Mouse (Mus musculus) hindbrain, embryonic 14.5 days (tissue): ENCODE measurements around the gene Tmem201. TPM values are rescaled to one million over a fixed set of nuclear protein-coding genes. Genes with fewer than 3 reads are reported as not detected.
"Not testable (repeated sequence)": the region's sequence is repeated elsewhere in the genome, so short reads cannot be mapped to it uniquely, and the experiment has no call there.

ENCODE experiments used
- ATAC-seq: fragments of 200-750 bp; cut with Nextera tagmentation; 2 replicates; pipeline ENCODE4 v1.8.0; 2017; ENCODE audit warnings: moderate number of reproducible peaks, mild to moderate bottlenecking, moderate TSS enrichment, moderate library complexity; ENCODE audit not compliant: low FRiP score
- DNase-seq: peaks from one replicate; pipeline ENCODE4 v3.0.0-alpha.2; 2015; ENCODE audit warnings: low spot score
- H3K27ac ChIP-seq: fragments of 300-500 bp; sonication (generic); 2 replicates; pipeline ENCODE4 v1.5.1; 2014; ENCODE audit warnings: mild to moderate bottlenecking, moderate library complexity
- H3K27me3 ChIP-seq: fragments of 300-500 bp; sonication (generic); 2 replicates; pipeline ENCODE4 v1.6.1; 2014; ENCODE audit warnings: mild to moderate bottlenecking, low read length, mixed read lengths; ENCODE audit not compliant: control insufficient read depth, insufficient read depth
- H3K36me3 ChIP-seq: fragments of 300-500 bp; sonication (generic); replicated peaks from 2 replicates; pipeline ENCODE4 v1.6.1; 2014; ENCODE audit not compliant: control insufficient read depth, insufficient read depth
- H3K4me1 ChIP-seq: fragments of 300-500 bp; sonication (generic); replicated peaks from 2 replicates; pipeline ENCODE4 v1.6.1; 2014; ENCODE audit warnings: antibody characterized with exemption, low read length, mixed read lengths; ENCODE audit not compliant: control insufficient read depth, insufficient read depth
- H3K4me2 ChIP-seq: fragments of 300-500 bp; sonication (generic); replicated peaks from 2 replicates; pipeline ENCODE4 v1.6.1; 2014; ENCODE audit warnings: mild to moderate bottlenecking, moderate library complexity
- H3K4me3 ChIP-seq: fragments of 300-500 bp; sonication (generic); replicated peaks from 2 replicates; pipeline ENCODE4 v1.5.1; 2014; ENCODE audit warnings: mild to moderate bottlenecking, low read length
- H3K9ac ChIP-seq: fragments of 300-500 bp; sonication (generic); 2 replicates; pipeline ENCODE4 v1.6.1; 2014
- H3K9me3 ChIP-seq: fragments of 300-500 bp; sonication (generic); 2 replicates; pipeline ENCODE4 v1.6.1; 2016; ENCODE audit warnings: low read length; ENCODE audit not compliant: control insufficient read depth
- WGBS: fragments of 180-500 bp; shearing (Covaris S2); extraction: QIAGEN DNeasy Blood & Tissue Kit; methylation state at CpG from one replicate; pipeline ENCODE4 v1.1.7; 2014; 5-methylcytosine and 5-hydroxymethylcytosine counted together
- polyA plus RNA-seq: library from polyadenylated mRNA; unstranded; fragments of >200 nt; fragmentation: Nextera tagmentation; extraction: Ambion mirVana; gene quantifications from 2 replicates; pipeline ENCODE4 v1.2.1, GENCODE M21; 2014

The Tmem201 gene
- polyA plus RNA-seq, 1 experiment from 2014 or later = 31.9 TPM

DNA sequence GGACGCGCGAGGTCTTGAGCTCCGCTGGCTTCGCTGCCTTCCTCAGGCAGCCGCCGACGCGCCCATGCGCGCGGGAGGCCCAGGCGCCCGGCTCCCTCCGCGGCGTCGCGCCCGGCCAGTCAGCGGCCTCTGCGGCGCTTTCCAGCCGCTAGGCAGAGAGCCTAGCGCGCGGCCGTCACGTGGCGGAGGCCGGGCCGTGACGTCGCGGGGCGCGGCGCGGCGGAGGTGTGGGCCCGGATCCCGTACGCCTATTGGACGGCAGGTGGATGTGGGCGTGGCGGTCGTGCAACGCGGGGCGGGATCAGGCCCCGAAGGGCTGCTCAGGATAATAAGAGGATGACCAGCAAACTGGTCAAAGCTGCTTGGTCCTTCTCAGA is 36.2 kb upstream of the Tmem201 start, which contains the start of gene Slc25a33:
TSS of gene Slc25a33 (minus strand) at position 184 of the 377 bp plus-strand sequence.
- Histone ChIP-seq H3K27me3 (no peaks in the 10 kb centered on the region), H3K36me3 (no peaks in the 10 kb centered on the region), H3K27ac (peak within 1 kb of the TSS; percentile 89), H3K9me3 (no peaks in the 10 kb centered on the region), H3K9ac (peak within 1 kb of the TSS; percentile 87), H3K4me2 (peak within 1 kb of the TSS; percentile 96), H3K4me3 (peak within 1 kb of the TSS; percentile 88), H3K4me1 (peaks cover 17% of the 10 kb centered on the region; the same call in 1 of the 2 replicates)
- DNase-seq (peak; percentile 95), ATAC-seq (peak; percentile 98)
- WGBS = under 1% methylated on average over 47 of the region's 51 CpGs

DNA sequence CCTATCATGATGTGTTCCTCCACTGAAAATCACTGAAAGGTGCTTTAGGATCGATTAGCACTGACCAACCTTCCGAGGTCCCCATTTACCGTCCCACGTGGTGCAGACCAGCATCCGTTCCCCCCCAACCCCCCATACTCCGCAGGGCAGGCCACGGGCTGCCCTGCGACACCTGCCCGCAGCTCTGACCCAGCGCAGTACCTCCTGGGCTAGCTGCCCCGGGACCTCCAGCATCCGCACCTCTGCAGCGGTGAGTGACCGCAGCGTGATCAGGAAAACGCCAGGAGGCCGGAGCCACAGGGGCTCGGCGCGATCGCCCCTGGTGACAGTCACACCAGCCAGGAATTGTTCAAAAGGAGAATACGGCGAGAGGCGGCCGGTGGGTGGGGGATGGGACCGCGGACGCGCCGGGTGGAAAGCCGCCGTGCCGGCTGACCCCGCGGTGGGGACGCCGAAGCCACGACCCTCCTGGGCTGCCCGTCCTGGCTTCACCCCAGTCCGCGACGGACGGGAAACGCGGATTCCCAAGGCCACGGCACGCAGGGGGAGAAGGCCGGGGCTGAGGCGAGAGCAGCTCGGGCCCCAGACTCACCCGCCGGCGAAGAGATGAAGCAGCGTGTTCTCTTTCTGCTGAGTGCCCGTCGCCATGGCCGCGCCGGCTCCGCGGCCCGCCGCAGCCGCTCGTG is 35.7 kb upstream of the Tmem201 start:
- ATAC-seq (peak; percentile 81), DNase-seq (no peak)
- no peaks in the 10 kb centered on the region for H3K36me3 ChIP-seq
- peak overlapping the region; percentile 89 for H3K27ac ChIP-seq
- H3K4me1 ChIP-seq = peaks cover 17% of the 10 kb centered on the region; the same call in 1 of the 2 replicates
- H3K4me2 ChIP-seq = peak overlapping the region; percentile 96
- no peaks in the 10 kb centered on the region for H3K9me3 ChIP-seq
- H3K4me3 ChIP-seq = peak overlapping the region; percentile 88
- no peaks in the 10 kb centered on the region for H3K27me3 ChIP-seq
- WGBS = under 1% methylated on average over 65 of the region's 65 CpGs
- H3K9ac ChIP-seq = peak overlapping the region; percentile 87

DNA sequence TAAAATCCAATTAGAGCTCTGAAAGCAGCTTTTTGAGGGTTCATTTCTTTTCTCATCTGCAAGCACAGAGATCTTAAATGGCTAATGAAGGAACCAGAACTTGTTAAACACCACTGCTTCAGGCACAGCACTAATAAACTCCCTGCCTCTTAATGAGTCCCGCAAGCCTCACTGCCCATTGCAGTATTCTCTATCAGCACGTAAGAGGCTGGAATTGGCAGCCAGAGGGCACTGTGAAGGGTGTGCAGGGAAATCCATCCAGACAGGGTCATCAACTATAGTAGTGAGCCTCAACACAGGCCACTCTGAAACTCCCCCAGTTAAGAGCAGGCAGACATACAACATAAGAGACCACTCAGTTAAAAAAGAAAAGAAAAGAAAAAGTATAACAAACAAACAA is 34.5 kb upstream of the Tmem201 start:
- H3K4me2 ChIP-seq = peak overlapping the region; percentile 96
- no peaks in the 10 kb centered on the region for H3K36me3 ChIP-seq
- H3K4me1 ChIP-seq = peaks cover 17% of the 10 kb centered on the region; the same call in 1 of the 2 replicates
- no peaks in the 10 kb centered on the region for H3K27me3 ChIP-seq
- H3K4me3 ChIP-seq = peak overlapping the region; percentile 88; the same call in 1 of the 2 replicates
- no peak for ATAC-seq
- no peak overlapping the region for H3K27ac ChIP-seq
- WGBS = 16% methylated on average over 2 of the region's 2 CpGs
- peak; percentile 55 for DNase-seq
- H3K9me3 ChIP-seq = no peaks in the 10 kb centered on the region
- H3K9ac ChIP-seq = 0 out of 2 replicates have a peak overlapping the region, but pooled peaks have one; percentile 16

DNA sequence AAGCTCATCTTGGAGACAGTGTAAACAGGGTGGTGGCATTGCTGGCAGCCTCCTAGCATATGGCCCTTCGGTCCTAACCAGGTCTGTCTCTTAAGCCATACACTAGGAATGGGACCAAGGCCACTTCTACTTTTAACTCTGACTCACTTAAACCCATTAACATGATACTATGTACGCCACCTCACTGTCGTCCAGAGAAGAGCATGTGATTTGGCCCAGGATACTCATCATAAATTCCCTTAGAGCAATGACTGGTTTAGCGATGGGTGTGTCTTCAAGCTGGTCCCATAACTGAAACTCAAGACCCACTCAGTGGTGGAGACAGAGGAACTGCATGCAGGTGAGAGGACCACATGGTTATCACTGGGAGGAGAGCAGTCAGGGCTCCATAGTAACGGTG is 27.4 kb upstream of the Tmem201 start:
- Histone ChIP-seq H3K27me3 (no peaks in the 10 kb centered on the region), H3K4me3 (no peak overlapping the region), H3K4me1 (no peaks in the 10 kb centered on the region), H3K9ac (no peak overlapping the region), H3K9me3 (no peaks in the 10 kb centered on the region), H3K27ac (no peak overlapping the region), H3K36me3 (peaks cover 9% of the 10 kb centered on the region; the same call in 1 of the 2 replicates), H3K4me2 (no peak overlapping the region)
- DNase-seq (no peak), ATAC-seq (no peak)
- 93% methylated on average over 5 of the region's 5 CpGs for WGBS

DNA sequence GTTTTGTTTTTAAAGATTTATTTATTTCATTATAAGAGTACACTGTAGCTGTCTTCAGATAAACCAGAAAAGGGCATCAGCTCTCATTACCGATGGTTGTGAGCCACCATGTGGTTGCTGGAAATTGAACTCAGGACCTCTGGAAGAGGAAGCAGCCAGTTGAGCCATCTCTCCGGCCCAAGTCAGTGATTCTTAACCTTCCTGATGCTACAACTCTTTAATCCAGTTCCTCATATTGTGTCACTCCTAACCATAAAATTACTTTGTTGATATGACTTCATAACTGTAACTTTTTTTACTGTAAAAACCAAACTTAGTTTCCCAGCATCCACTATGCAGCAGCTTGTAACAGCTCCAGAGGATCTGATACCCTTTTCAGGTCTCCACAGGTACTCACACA is 25.5 kb upstream of the Tmem201 start:
- DNase-seq (no peak), ATAC-seq (no peak)
- 94% methylated on average over 2 of the region's 2 CpGs for WGBS

DNA sequence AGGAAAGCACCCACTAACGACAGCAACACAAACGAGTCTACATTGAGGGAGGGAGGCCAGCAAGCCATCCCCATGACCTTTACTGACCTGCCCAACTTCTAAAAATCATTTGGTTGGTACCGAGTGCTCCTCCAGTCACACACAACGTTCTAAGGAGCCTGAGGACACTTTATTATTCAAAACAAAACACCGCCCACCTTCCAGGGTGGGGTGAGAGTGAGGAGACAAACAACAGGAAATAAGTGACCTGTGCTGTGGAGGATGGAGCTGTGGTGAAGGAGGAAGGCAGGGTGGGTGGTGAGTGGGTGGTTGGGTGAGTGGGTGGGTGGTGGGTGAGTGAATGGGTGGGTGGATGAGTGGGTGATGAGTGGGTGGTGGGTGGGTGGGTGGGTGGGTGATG is 21.7 kb upstream of the Tmem201 start:
- Histone ChIP-seq H3K4me3 (no peak overlapping the region), H3K4me2 (no peak overlapping the region), H3K36me3 (peaks cover 23% of the 10 kb centered on the region), H3K4me1 (no peaks in the 10 kb centered on the region), H3K9ac (no peak overlapping the region), H3K27ac (no peak overlapping the region), H3K9me3 (no peaks in the 10 kb centered on the region), H3K27me3 (no peaks in the 10 kb centered on the region)
- 74% methylated on average over 5 of the region's 5 CpGs for WGBS
- ATAC-seq (no peak), DNase-seq (no peak)

More for the DNA sequence above, 25.5 kb upstream of the Tmem201 start:
- peaks cover 9% of the 10 kb centered on the region; the same call in 1 of the 2 replicates for H3K36me3 ChIP-seq
- no peak overlapping the region for H3K27ac ChIP-seq
- no peak overlapping the region for H3K4me3 ChIP-seq
- H3K4me1 ChIP-seq = no peaks in the 10 kb centered on the region
- no peak overlapping the region for H3K9ac ChIP-seq
- H3K4me2 ChIP-seq = no peak overlapping the region
- no peaks in the 10 kb centered on the region for H3K9me3 ChIP-seq
- no peaks in the 10 kb centered on the region for H3K27me3 ChIP-seq

DNA sequence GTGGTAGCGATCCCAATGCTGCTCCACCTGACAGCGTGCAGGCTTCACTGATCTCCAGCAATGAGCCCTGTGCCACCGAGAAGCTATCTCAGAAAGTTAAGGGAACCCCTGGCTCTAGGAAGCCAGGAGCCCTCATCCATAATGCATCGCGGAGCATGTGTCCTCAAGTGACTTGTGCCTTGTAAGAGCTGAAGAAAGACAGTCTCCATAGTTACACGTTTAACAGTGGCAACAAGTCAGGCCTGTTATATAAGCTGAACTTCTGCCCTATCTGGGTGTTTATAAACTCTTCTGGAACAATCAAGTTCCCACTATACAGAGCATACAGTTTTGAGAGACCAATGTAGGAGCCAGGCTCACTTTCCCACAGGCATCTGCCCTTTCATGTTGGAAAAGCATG is 20.6 kb upstream of the Tmem201 start:
- WGBS = 69% methylated on average over 6 of the region's 6 CpGs
- no peaks in the 10 kb centered on the region for H3K27me3 ChIP-seq
- no peak overlapping the region for H3K9ac ChIP-seq
- H3K36me3 ChIP-seq = peaks cover 34% of the 10 kb centered on the region
- no peak for DNase-seq
- no peak overlapping the region for H3K27ac ChIP-seq
- H3K4me3 ChIP-seq = no peak overlapping the region
- no peak overlapping the region for H3K4me2 ChIP-seq
- no peaks in the 10 kb centered on the region for H3K9me3 ChIP-seq
- no peaks in the 10 kb centered on the region for H3K4me1 ChIP-seq
- ATAC-seq = no peak

DNA sequence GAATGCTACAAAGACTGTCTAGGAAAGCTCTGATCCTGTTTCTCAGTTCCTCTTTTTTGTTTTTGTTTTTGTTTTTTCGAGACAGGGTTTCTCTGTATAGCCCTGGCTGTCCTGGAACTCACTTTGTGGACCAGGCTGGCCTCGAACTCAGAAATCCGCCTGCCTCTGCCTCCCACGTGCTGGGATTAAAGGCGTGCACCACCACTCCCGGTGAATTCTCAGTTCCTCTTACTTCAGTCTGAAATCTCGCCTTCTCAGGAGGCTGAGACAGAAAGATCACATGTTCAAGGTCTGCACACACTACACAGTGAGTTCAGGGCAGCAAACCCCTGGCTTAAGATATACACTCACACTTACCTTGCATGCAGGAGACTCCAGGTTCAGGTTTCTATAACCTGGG is 18.7 kb upstream of the Tmem201 start:
- not testable (repeated sequence) for H3K27me3 ChIP-seq, H3K9me3 ChIP-seq, H3K27ac ChIP-seq, ATAC-seq, H3K4me1 ChIP-seq, H3K4me2 ChIP-seq, H3K4me3 ChIP-seq, DNase-seq, H3K9ac ChIP-seq
- H3K36me3 ChIP-seq = peaks cover 40% of the 10 kb centered on the region
- 90% methylated on average over 7 of the region's 7 CpGs for WGBS

DNA sequence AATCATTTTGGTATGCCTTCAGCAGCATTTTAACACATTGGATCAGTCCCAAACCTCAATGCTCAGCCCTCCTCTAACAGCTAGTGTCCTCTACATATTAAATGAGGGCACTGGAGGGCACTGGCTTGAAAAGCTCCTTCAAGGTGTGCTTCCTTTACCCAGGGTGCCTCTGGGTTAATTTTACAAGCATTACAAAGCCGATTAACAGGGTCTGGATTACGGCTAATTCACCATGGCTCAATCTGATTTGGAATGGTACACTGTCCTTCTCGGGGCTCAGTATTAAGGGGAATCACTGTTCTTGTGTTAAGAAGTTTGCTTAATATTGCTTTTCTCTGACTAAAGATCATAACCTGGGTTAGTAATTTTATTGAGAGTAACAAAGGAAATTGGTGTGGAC is 15.0 kb upstream of the Tmem201 start:
- DNase-seq (no peak), ATAC-seq (no peak)
- Histone ChIP-seq H3K27me3 (no peaks in the 10 kb centered on the region), H3K4me1 (peaks cover 8% of the 10 kb centered on the region; the same call in 1 of the 2 replicates), H3K9me3 (no peaks in the 10 kb centered on the region), H3K27ac (no peak overlapping the region; the same call in 1 of the 2 replicates), H3K36me3 (peaks cover 45% of the 10 kb centered on the region), H3K4me2 (no peak overlapping the region), H3K9ac (no peak overlapping the region), H3K4me3 (no peak overlapping the region)
- 65% methylated on average over 3 of the region's 3 CpGs for WGBS
